Mouse (Mus musculus) kidney, embryonic 16.5 days (tissue): ENCODE data around the gene Pnpla2. TPM values are rescaled to one million over a fixed set of nuclear protein-coding genes. Genes with fewer than 3 reads are reported as not detected.

Experiments used
- ATAC-seq: fragments of 200-750 bp; cut with Nextera tagmentation; 2 replicates; pipeline ENCODE4 v1.8.0; 2017; ENCODE audit warnings: moderate TSS enrichment; ENCODE audit not compliant: low FRiP score, low TSS enrichment
- H3K27ac ChIP-seq: fragments of 300-500 bp; sonication (generic); 2 replicates; pipeline ENCODE4 v1.5.1; 2014; ENCODE audit warnings: low read length
- H3K27me3 ChIP-seq: fragments of 300-500 bp; sonication (generic); 2 replicates; pipeline ENCODE4 v1.6.1; 2014; ENCODE audit warnings: low read length, control low read depth, mixed read lengths; ENCODE audit not compliant: insufficient read depth
- H3K36me3 ChIP-seq: fragments of 300-500 bp; sonication (generic); 2 replicates; pipeline ENCODE4 v1.6.1; 2014; ENCODE audit warnings: low read length, control low read depth, mixed read lengths; ENCODE audit not compliant: insufficient read depth
- H3K4me1 ChIP-seq: fragments of 300-500 bp; sonication (generic); 2 replicates; pipeline ENCODE4 v1.6.1; 2014; ENCODE audit warnings: low read length, control low read depth, mixed read lengths; ENCODE audit not compliant: insufficient read depth
- H3K4me2 ChIP-seq: fragments of 300-500 bp; sonication (generic); replicated peaks from 2 replicates; pipeline ENCODE4 v1.6.1; 2014; ENCODE audit warnings: low read depth, low read length
- H3K4me3 ChIP-seq: fragments of 300-500 bp; sonication (generic); 2 replicates; pipeline ENCODE4 v1.5.1; 2014; ENCODE audit warnings: mild to moderate bottlenecking, low read length
- H3K9ac ChIP-seq: fragments of 300-500 bp; sonication (generic); replicated peaks from 2 replicates; pipeline ENCODE4 v1.6.1; 2014; ENCODE audit warnings: low read length
- H3K9me3 ChIP-seq: fragments of 300-500 bp; sonication (generic); 2 replicates; pipeline ENCODE4 v1.6.1; 2016; ENCODE audit warnings: low read length, control low read depth
- WGBS: fragments of 180-500 bp; shearing (Covaris S2); extraction: QIAGEN DNeasy Blood & Tissue Kit; methylation state at CpG from one replicate; pipeline ENCODE4 v1.1.7; 2014; 5-methylcytosine and 5-hydroxymethylcytosine counted together
- polyA plus RNA-seq: library from polyadenylated mRNA; unstranded; fragments of >200 nt; fragmentation: Nextera tagmentation; extraction: Ambion mirVana; gene quantifications from 2 replicates; pipeline ENCODE4 v1.2.1, GENCODE M21; 2015

Gene Pnpla2
- polyA plus RNA-seq, 1 experiment from 2014 or later = 51.5 TPM

DNA sequence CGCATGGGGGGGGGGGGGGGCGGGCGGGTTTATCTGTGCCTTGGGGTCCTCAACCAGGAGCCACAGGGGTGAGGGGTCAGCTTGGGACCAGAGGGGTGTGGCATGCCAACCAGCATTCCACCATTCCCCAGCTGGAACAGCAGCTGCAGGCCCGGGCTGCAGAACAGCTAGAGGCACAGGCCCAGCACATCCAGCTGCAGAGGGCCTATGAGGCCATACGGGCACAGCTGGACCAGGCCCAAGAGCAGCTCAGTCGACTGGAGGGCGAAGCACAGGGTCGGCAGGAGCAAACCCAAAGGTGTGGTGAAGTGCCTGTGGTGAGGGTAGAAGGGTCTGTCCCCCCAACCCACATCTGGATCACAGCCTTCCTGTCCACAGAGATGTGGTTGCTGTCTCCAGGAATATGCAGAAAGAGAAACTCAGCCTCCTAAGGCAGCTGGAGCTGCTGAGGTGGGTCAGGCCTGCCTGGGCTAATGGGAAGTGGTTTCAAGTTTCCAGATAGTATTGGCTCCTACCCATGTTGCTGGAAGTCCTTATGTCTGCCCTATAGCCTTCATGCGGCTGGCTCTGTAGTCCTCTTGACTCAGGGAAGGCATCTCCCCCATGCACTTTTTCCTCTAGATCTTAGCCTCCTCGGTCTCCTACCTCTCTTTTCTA lies 10.5 kb downstream of the Pnpla2 start:
- 43% methylated on average over 8 of the region's 10 CpGs for WGBS
- Histone ChIP-seq H3K27ac (no peak overlapping the region), H3K4me1 (peaks cover 66% of the 10 kb centered on the region), H3K4me3 (no peak overlapping the region), H3K27me3 (peaks cover 34% of the 10 kb centered on the region), H3K4me2 (peak overlapping the region; percentile 51), H3K9me3 (no peaks in the 10 kb centered on the region), H3K36me3 (peaks cover 11% of the 10 kb centered on the region), H3K9ac (0 out of 2 replicates have a peak overlapping the region, but pooled peaks have one; percentile 47)
- ATAC-seq = no peak

GRCm38 (mm10) chr7:141466045-141466394 lies 11.0 kb downstream of the Pnpla2 start:
- no peaks in the 10 kb centered on the region for H3K9me3 ChIP-seq
- H3K27me3 ChIP-seq = peaks cover 34% of the 10 kb centered on the region
- 63% methylated on average over 7 of the region's 7 CpGs for WGBS
- no peak overlapping the region for H3K4me2 ChIP-seq
- H3K9ac ChIP-seq = no peak overlapping the region
- no peak overlapping the region for H3K4me3 ChIP-seq
- H3K27ac ChIP-seq = no peak overlapping the region
- H3K4me1 ChIP-seq = peaks cover 64% of the 10 kb centered on the region
- H3K36me3 ChIP-seq = peaks cover 16% of the 10 kb centered on the region
- no peak for ATAC-seq

GRCm38 (mm10) chr7:141466607-141467148 lies 11.7 kb downstream of the Pnpla2 start:
- Histone ChIP-seq H3K4me1 (peaks cover 59% of the 10 kb centered on the region), H3K9me3 (no peaks in the 10 kb centered on the region), H3K4me3 (peak overlapping the region; percentile 85), H3K27me3 (peaks cover 34% of the 10 kb centered on the region), H3K27ac (peak overlapping the region; percentile 97), H3K4me2 (peak overlapping the region; percentile 92), H3K9ac (peak overlapping the region; percentile 90), H3K36me3 (peaks cover 22% of the 10 kb centered on the region)
- ATAC-seq = no peak
- 52% methylated on average over 10 of the region's 10 CpGs for WGBS

DNA sequence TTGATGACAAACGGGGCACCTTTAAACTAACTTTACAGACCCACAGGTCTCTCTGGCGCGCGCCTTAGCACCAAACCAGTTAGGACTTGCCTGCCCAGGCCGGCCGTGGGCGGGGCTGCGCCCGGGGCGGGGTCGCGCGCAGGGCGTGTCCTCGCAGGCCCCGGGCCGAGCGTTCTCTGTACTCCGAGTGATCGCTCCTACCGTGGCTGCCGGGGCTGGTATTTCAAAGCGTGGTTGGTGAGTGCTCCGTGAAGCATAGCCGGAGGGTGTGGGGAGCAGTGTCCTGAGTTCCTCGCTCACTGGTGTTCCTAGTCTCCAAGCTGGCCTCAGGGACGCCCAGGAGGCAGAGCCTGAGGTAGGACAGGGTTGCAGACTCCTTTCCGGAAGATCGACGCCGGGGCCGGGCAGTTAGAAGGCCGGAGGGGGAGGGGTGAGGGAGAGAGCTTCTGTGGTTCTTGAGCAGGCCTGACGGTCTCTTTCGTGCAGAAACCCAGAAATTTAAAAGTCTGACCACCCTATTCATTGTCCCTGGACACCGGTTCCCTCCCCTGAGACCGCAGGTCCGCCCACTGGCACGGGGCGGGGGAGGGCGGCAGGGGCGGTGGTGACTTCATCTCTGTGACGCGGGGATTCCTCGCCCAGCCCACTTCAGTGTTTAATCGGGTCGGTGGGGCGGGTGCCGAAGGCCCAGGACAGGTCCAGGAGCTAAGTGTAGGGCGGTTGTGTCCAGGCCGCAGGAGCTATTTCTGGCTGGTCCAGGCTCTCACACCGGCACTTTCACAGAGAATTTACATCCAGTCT lies 12.4 kb downstream of the Pnpla2 start, which contains the start of gene Cd151:
Gene Cd151, plus strand, starts transcription at position 163 of the 801 bp plus-strand sequence.
- Histone ChIP-seq H3K27ac (peak within 1 kb of the TSS; percentile 97), H3K9me3 (no peaks in the 10 kb centered on the region), H3K36me3 (peaks cover 22% of the 10 kb centered on the region), H3K27me3 (peaks cover 30% of the 10 kb centered on the region), H3K4me2 (peak within 1 kb of the TSS; percentile 92), H3K9ac (peak within 1 kb of the TSS; percentile 90), H3K4me1 (peaks cover 52% of the 10 kb centered on the region), H3K4me3 (peak within 1 kb of the TSS; percentile 85)
- ATAC-seq = peak; percentile 81
- WGBS = under 1% methylated on average over 52 of the region's 52 CpGs

GRCm38 (mm10) chr7:141468164-141468521 lies 13.1 kb downstream of the Pnpla2 start:
- Histone ChIP-seq H3K4me2 (peak overlapping the region; percentile 92), H3K9me3 (no peaks in the 10 kb centered on the region), H3K27ac (peak overlapping the region; percentile 97), H3K9ac (peak overlapping the region; percentile 90), H3K36me3 (peaks cover 26% of the 10 kb centered on the region), H3K4me1 (peaks cover 50% of the 10 kb centered on the region), H3K4me3 (peak overlapping the region; percentile 85), H3K27me3 (peaks cover 23% of the 10 kb centered on the region)
- ATAC-seq = no peak
- WGBS = 4% methylated on average over 5 of the region's 5 CpGs

GRCm38 (mm10) chr7:141468522-141469211 lies 13.7 kb downstream of the Pnpla2 start:
- Histone ChIP-seq H3K27ac (peak overlapping the region; percentile 97), H3K4me1 (peaks cover 52% of the 10 kb centered on the region), H3K4me3 (peak overlapping the region; percentile 85), H3K27me3 (peaks cover 18% of the 10 kb centered on the region), H3K36me3 (peaks cover 26% of the 10 kb centered on the region), H3K4me2 (peak overlapping the region; percentile 92), H3K9ac (peak overlapping the region; percentile 90), H3K9me3 (no peaks in the 10 kb centered on the region)
- 10% methylated on average over 8 of the region's 8 CpGs for WGBS
- peak; percentile 78 for ATAC-seq

DNA sequence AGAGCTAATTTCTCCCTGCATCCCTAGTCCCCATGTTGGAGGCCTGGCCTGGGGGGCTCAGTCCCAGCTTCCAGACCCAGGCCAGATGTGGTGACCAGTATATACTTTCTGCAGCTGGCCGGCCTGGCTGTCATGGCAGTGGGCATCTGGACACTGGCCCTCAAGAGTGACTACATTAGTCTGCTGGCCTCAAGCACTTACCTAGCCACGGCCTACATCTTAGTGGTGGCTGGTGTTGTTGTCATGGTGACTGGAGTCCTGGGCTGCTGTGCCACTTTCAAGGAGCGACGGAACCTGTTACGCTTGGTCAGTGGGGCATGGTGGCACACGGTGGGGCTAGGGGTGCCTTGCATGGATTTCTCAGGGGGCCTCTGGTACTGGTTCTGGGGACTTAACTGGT lies 14.4 kb downstream of the Pnpla2 start:
- H3K4me3 ChIP-seq = peak overlapping the region; percentile 85; the same call in 1 of the 2 replicates
- no peaks in the 10 kb centered on the region for H3K9me3 ChIP-seq
- WGBS = 51% methylated on average over 6 of the region's 6 CpGs
- H3K4me2 ChIP-seq = peak overlapping the region; percentile 92
- H3K4me1 ChIP-seq = peaks cover 53% of the 10 kb centered on the region
- H3K9ac ChIP-seq = peak overlapping the region; percentile 90
- peaks cover 26% of the 10 kb centered on the region for H3K36me3 ChIP-seq
- H3K27ac ChIP-seq = peak overlapping the region; percentile 97
- peaks cover 11% of the 10 kb centered on the region for H3K27me3 ChIP-seq
- no peak for ATAC-seq

DNA sequence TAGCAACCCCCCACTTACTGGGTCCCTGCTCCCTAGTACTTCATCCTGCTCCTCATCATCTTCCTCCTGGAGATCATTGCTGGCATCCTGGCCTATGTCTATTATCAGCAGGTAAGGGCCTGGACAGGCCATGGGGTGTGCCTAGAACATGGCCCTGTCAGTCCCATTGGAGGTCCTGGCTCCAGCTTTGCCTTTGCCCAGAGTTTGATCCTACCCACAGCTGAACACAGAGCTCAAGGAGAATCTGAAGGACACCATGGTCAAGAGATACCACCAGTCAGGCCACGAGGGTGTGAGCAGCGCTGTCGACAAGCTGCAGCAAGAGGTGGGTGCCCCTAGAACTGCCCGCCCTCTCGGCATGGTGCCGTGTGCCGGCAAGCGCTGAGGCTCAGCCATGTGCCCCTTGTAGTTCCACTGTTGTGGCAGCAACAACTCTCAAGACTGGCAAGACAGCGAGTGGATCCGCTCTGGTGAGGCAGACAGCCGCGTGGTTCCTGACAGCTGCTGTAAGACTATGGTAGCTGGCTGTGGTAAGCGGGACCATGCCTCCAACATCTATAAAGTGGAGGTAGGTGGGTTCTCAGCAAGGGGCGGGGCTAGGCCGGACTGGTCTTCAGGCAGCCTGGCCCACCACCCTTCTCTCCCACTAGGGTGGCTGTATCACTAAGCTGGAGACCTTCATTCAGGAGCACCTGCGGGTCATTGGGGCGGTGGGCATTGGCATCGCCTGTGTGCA lies 15.1 kb downstream of the Pnpla2 start:
- H3K4me3 ChIP-seq = no peak overlapping the region
- H3K9me3 ChIP-seq = no peaks in the 10 kb centered on the region
- H3K27ac ChIP-seq = peak overlapping the region; percentile 97
- 0 out of 2 replicates have a peak, but pooled peaks cover 5% of the 10 kb centered on the region for H3K27me3 ChIP-seq
- no peak overlapping the region for H3K4me2 ChIP-seq
- WGBS = 88% methylated on average over 18 of the region's 18 CpGs
- ATAC-seq = no peak
- peaks cover 26% of the 10 kb centered on the region for H3K36me3 ChIP-seq
- 0 out of 2 replicates have a peak overlapping the region, but pooled peaks have one; percentile 90 for H3K9ac ChIP-seq
- peaks cover 46% of the 10 kb centered on the region for H3K4me1 ChIP-seq

DNA sequence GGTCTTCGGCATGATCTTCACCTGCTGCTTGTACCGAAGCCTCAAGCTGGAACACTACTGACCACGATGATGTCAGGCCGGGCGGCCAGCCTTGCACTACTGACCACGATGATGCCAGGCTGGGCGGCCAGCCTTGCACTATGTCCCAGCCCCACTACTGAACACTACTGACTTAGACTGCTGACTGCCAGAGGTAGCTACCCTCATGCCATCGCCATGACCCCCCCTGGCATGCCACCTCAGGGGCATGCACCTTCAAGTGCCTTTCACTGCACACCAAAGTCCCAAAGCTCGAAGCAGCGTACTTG lies 15.6 kb downstream of the Pnpla2 start:
- no peaks in the 10 kb centered on the region for H3K9me3 ChIP-seq
- H3K4me1 ChIP-seq = peaks cover 42% of the 10 kb centered on the region
- 91% methylated on average over 10 of the region's 10 CpGs for WGBS
- no peaks in the 10 kb centered on the region for H3K27me3 ChIP-seq
- no peak for ATAC-seq
- H3K36me3 ChIP-seq = peaks cover 26% of the 10 kb centered on the region
- no peak overlapping the region for H3K27ac ChIP-seq
- H3K9ac ChIP-seq = no peak overlapping the region
- H3K4me3 ChIP-seq = no peak overlapping the region
- H3K4me2 ChIP-seq = no peak overlapping the region
